Mouse (Mus musculus) liver (tissue): Measurements from ENCODE around the gene Slc35g3.

ENCODE experiments used
- DNase-seq: peaks from one replicate; pipeline ENCODE4 v3.0.0-alpha.2; 2020; ENCODE audit warnings: mixed read lengths

Slc35g3 gene

DNA sequence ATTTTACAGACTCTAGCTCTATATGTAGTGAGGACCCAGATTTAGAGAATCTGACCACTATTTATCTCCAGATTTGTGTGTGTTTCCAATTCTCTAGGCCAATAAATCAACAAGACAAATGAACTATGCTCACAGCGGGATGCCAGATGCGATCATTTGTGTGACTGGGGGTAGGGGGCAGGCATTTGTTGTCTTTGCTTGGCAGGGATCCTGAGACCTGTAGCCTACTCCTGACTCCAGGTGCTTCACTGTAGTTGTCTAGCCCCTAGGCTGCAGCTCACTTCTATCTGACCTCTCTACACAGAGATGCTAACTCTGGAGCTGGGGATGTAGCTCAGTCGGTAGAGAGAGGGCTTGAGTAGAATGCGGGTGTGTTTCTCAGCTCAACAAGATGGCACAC lies 20.1 kb upstream of the Slc35g3 start:
- no peak for DNase-seq

DNA sequence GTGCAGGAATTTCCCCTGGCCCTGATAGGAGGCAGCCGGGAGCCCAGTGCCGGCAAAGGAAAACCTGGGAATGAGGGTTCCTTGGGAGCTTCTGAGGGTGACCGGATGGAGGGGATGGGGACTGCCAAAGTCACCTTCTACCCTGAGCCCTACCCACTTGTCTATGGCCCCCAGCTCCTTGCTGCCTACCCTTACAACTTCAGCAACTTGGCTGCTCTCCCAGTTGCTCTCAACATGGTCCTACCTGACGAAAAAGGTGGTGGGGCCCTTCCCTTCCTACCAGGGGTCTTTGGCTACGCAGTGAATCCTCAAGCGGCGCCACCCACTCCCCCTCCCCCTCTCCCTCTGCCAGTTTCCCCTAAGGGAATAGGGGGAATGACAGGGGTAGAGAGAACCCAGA lies 17.2 kb upstream of the Slc35g3 start:
- no peak for DNase-seq

DNA sequence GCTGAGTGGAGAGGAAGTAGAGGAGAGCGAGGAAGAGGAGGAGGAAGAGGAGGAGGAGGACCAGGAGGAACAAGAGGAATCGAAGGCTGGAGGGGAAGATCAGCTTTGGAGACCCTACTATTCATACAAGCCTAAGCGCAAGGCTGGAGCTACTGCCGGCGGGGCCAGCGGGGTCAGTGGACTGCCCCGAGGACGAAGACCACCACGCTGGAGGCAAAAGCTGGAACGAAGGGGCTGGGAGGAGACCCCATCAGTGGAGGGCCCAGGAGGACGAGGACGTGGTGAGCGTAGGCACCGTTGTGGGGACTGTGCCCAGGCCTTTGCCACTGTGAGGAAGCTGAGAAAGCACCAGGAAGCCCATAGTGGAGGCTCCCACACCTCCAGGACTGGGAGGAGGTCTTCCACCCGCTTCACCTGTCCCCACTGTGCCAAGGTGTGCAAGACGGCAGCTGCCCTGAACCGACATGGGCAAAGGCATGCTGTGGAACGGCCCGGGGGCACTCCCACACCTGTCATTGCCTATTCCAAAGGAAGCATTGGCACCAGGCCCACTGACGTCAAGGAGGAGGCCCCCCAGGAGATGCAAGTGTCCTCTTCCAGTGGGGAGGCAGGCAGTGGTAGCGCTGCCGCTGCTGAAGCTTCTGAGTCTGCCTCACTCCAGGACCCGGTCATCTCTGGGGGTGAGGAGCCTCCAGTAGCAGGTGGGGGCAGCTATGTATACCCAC lies 16.7 kb upstream of the Slc35g3 start:
- DNase-seq: no peak

DNA sequence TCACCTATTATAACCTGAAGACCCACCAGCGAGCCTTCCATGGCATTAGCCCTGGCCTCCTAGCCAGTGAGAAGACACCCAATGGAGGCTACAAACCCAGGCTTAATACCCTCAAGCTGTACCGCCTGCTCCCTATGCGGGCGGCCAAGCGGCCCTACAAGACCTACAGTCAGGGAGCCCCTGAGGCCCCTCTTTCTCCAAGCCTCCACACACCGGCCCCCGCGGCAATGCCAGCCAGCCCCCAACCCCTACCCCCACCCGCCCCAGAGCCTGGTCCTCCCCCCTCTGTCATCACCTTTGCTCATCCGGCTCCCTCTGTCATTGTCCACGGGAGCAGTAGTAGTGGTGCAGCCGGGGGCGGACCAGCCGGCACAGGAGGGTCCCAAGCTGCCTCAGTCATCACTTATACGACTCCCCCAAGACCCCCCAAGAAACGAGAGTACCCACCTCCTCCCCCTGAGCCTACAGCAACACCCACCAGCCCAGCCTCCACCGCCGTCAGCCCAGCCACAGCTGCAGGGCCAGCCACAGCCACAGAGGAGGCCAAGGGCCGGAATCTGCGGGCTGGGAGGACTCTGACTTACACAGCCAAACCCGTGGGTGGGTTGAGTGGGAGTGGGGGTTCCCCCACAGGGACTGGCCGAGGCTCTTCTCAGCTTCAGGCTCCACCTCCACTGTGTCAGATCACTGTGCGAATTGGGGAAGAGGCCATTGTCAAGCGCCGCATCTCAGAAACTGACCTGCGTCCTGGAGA lies 15.9 kb upstream of the Slc35g3 start:
- DNase-seq: no peak

DNA sequence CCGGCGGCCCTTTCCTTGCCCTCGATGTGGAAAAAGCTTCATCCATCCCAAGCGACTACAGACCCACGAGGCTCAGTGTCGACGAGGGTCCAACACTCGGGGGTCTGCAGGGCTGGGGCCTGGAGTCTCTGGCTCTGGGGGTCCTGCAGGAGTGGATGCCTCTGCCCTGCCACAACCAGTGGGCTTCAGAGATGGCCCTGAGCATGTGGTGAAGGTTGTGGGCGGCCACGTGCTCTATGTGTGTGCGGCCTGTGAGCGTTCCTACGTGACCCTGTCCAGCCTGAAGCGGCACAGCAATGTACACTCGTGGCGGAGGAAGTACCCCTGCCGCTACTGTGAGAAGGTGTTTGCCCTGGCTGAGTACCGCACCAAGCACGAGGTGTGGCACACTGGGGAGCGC lies 14.7 kb upstream of the Slc35g3 start:
- no peak for DNase-seq

DNA sequence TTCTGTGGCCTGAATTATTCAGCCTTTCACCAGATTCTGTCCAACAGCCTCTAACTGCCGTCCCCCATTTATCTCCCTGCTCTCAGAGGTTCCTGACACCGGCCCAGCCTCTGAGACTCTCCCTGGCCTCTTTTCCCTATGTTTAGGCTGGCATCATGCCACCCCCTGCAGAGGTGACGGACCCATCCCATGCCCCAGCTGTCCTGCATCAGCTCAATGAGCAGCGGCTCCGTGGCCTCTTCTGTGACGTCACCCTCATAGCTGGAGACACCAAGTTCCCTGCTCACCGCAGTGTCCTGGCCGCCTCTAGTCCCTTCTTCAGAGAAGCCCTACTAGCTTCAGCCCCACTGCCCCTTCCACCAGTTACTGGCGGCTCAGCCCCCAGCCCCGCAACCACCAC lies 13.9 kb upstream of the Slc35g3 start:
- DNase-seq: no peak

DNA sequence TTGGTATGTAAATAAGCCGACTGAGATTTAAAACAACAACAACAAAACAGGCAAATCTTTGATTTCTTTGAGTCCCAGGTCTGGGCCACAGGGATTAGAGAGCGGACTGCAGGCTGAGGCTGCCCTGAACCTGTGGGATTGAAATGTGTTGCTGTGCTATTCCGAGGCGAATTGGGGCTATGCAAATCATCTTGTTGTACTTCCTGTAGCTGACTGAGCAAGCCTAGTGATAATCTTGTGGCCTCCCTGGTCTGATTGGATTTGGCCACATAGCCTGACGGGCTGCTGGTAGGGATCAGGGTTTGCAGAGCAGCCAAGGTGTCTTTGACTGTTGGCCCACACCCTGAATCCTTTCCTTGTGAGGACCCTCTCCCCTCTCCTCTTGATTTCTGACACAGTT lies 13.2 kb upstream of the Slc35g3 start:
- DNase-seq: no peak

DNA sequence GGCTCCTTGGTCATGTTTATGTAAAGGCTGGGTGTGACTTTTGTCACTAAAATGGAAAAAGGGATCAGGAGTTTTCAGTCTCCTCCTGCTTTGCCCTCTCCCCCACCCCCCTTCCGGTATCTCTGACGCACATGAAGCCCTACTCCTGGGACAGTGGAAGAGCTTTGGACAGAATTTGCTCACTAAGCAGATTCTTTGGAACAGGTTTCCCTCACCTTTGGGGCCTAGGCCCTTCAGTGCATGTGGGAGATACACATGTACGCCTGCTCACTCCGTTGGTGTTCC lies 5.8 kb upstream of the Slc35g3 start:
- no peak for DNase-seq

DNA sequence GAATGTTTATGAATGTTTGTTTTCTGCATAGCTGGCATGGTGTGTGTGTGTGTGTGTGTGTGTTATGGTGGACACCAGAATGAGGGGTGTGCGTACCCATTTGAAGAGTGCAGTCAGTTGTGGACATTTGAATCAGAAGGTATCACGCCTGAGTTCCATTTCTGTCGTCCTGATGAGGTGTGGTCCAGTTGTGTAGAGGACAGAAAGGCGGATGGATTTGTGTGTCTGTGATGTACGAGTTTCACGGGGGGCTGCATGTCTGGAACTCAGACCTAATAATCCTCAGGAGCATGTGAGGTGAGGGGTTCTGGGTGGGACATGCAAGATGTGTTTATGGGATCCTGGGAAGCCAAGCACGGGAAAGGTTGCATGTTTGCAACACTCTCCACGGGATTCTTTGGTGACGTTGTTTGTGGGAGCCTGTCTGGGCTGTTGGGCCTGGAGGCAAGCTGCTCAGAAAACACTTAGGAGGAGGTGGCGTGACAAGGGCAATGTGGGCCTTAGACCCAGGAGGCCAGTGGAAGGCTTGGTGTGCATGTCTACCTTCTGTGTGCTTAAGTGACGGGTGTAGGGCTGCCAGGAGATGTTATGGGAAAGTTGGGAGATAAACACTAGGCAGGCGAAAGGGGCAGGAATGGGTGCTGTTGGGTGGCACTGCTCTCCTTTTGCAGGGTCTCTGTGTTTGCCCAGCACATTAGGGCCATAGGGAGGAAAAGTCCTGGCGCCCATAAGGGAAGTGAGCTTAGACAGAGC lies 5.3 kb upstream of the Slc35g3 start:
- DNase-seq: no peak

DNA sequence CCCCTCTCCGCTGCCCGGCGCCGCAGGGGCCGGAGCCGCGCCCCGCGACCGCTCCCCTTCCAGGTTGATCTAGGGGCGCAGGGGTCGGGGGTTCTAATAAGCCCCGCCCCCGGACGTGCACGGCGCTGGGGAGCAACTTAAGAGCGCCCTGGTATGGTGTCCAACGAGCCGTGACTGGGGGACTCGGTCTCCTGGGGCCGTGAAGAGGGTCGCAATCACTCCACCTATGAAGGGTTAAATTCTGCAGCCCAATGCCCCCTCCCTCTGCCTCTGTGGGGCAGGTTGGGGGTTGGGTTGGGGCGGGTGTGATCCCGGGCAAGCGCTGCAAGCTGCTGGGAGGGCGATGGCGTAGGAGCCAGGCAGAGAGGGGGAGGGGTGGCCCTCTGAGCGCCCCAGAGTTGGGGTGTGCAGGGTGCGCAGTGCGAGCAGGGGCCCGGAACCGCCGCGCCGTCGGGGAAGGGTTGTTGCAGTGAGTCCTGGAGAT lies 4.4 kb upstream of the Slc35g3 start:
- peak; percentile 75 for DNase-seq

DNA sequence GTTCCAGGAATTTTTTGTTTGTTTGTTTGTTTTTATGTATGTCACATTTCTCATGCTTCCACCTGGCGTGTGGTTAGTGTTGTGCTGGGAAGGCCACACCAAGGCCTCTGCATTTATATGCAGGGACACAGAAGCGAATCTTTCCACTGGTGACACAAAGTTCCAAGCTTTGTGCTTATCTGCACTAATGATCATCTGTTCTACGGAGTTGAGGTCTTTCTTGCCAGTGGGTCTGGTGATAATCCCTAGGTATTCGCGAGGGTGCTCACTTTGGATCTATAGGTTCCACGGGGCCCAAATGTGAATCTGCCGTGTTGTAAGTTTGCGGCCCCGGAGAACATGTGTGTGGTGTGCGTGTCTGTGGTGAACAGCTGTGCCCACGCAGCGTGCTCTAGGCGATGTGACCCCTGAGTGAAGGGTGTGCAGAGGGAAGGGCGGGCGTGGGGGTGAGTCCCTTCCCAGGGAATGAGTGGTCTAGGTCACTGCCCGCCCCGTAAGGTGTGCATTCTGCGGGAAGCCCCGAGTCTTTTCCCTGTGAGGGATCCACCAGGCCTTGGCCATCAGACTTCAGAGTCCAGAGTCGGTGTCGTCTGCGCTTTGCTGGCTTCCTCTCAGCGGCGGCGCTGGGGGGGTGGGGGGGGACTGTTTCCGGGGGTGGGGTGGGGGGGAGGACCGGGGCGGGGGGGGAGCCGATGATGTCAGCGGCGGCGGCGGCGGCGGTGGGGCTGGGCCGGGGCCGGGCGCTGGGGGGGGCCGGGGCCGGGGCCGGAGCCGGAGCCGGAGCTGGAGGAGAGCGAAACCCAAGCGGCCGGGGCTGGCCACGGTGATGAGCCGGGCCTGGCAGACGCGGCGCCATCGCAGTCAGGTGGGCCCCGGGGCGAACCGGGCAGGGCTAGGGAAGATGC lies 3.7 kb upstream of the Slc35g3 start, which contains the start of gene Zbtb4:
Zbtb4 (plus strand) TSS at position 692 of the 905 bp plus-strand sequence.
- peak; percentile 44 for DNase-seq

DNA sequence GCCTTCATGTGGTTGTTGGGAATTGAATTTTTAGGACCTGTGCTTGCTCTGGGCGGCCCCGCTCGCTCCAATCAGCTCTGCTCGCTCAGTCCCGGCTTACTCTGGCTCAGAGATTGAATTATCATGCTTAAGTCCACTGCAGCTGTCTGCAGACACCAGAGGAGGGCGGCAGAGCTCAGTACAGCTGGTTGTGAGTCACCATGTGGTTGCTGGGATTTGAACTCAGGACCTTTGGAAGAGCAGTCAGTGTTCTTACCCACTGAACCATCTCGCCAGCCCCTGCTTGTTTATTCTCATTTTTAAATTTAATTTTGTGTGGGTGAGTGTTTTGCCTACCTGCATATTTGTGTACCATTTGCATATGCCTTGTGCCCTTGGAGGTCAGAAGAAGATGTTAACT lies 1.8 kb upstream of the Slc35g3 start:
- no peak for DNase-seq

DNA sequence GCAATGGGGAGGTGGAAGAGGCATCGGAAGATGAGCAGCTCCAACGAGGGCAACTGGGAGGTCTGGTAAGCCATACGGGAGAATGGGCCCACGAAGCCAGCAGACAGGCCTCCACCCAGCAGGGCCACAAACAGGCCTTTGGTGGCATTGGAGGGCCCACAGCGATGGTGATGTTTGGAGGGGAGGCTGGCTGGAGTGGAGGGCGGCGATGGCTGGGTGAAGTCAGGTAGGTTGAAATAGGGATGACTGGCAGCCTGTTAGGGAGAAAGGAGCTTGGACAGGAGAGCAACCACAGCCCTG lies 917 bp downstream of the Slc35g3 start:
- DNase-seq: no peak

DNA sequence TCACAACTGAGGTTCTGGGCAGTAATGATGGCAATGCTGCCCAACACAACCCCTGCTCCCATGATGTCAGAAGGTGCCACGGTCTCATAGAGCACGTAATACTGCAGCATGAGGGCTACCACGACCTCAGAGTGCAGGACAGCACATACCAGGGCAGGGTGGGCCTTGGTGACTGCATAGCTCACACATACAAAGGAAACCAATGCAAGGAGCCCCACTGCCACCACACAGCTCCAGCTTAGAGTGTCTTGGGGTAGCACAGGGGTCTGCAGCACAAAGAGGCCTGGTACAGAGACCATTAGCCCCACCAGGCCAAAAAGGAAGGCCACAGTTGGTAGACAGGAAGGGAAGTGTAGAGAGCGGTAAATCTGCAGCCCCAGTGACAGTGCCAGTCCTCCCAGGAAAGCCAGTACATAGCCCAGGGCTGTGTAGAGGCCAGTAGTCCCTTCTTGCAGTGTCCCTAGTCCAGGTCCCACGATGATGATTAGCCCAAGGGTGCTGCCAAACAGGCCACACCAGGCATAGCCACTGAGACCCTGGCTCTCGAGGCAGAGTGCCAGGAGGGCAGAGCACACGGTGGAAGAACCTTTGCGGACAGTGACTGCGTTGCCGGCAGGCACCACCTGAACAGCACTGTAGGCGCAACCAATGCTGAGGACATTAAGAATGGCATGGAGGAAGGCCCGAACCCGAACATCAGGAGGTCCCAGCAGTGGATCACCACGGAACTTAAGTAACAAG lies 1.4 kb downstream of the Slc35g3 start:
- DNase-seq: no peak

DNA sequence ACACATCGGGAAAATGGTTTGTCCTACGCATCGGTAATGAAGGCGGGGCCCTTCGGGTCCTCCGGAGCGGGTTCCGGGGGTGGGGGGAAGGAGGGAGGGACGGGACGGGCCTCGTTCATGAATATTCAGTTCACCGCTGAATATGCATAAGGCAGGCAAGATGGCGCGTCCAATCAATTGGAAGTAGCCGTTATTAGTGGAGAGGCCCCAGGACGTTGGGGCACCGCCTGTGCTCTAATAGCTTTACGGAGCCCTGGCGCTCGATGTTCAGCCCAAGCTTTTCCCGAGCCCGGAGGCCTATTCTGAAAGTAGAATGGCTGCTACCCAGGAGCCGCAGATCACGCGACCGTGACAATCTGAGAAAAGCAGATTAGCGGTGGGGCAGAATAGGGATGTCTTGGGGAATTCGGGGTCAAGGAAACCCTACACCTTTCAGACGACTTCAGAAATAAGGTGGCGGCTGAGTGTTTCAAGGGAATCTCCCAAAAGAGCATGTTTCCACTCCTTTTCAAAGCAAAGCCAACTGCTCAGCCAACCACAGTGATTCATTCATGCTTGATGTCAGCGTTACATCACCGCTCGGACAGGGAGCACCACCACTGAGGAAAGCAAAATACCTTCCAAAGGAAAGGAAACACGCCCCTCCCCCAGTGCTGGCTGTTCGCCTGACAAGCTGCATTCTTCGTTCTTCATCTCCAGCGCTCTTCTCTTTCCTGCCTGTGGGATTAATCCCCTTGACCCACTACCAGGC lies 2.6 kb downstream of the Slc35g3 start:
- peak; percentile 96 for DNase-seq

DNA sequence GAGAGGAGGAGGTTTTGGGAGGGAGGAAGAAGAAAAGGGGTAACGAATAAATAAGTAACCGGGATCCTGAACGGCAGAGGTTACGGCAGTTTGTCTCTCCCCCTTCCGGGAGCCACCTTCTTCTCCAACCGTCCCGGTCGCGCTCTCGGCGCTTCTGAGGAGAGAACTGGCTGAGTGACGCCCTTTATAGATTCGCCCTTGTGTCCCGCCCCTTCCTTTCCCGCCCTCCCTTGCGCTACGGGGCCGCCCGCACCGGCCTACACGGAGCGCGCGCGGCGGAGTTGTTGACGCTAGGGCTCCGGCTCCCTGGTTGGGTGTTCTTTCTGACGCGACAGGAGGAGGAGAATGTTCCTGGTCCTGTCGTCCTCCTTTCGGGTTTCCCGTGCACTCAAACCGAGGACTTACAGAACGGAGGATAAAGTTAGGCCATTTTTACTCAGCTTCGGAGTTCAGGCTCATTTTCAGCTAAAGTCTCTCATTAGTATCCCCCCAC lies 3.2 kb downstream of the Slc35g3 start, which contains the start of gene Polr2a:
Polr2a (minus strand) TSS at position 160 of the 493 bp plus-strand sequence.
- DNase-seq: peak; percentile 97

DNA sequence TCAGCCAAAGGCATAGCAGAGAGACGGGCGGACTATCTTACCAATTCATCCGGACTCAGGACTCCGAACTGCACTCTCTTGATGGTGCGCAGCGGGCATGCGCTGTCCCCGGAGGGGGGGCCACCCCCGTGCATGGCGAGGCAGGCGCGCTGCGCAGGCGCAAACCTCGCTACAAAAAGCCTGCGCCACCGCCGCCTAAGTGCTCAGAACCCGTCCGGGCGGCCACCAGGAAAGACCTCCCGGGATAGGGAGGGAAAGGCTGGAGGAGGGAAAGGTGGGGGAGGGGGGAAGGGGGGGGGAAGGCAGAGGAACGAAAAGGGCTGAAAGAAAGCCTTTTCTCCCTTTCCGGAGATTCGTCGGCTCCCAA lies 3.7 kb downstream of the Slc35g3 start:
- peak; percentile 97 for DNase-seq

DNA sequence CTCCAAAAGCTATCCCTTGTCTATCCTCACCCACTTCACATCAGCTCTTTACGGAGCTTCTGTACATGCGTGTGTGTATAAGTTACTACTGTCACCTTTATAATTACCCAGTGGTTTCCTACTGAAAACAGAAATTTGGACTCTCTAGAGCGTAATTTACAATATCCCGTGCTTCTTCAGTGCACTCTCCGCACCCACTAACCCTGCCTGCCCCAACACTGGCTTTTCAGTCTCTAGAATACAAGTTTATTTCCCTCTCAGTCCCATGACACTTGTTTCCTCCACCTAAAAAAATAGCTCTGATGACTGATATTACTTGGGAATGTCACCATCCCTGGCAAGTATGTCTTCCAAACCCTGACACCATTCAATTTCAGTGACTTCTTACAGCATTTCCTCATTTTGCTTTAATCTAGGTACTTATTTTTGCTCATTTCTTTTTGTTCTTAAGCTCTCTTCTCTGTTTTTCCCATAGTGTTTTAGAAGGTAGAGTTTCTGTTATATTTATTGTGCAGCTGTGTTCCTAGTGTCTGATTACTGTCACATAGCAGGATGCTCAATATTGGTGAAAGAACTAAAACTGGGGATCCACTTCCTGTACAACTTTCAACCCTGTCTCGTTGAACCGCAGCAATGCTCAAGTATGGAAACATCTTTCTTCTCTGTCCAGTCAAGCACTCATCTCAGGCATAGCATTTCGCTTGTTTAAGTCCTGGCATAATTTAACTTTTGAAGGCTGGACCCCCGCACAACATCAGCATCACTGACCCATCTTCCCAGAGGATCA lies 4.3 kb downstream of the Slc35g3 start:
- DNase-seq: no peak

DNA sequence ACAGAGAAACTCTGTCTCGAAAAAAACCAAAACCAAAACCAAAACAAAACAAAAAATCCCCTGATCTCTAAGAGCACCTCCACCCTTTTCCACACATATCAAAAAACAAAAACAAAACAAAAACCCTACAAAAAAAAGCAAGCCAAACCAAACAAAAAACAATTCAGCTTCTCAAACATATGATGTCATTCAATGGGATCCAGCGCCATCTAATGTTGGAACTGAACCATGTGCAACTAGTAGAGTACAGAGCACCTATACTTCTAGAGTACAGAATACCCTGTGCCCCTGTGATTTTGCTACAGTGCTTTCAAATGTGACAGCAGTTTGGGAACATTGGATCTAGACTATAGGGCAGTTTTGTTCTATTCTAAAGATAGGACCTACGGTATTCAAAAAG lies 7.1 kb downstream of the Slc35g3 start:
- DNase-seq: no peak

DNA sequence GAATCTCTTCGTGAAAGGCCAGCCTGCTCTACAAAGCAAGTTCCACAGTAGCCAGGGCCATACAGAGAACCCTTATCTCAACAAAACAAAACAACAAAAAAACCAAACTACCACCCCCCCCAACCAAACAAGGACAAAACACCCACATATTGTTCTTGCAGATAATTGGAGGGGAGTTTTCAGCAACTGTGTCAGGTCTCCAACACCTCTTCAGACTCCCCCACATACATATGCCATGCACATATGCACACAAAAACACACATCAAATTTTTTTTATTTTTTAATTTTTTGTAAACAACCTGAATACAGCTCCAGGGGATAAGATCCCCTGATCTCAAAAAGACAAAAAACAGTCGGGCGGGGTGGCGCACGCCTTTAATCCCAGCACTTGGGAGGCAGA lies 7.5 kb downstream of the Slc35g3 start:
- no peak for DNase-seq
